Mouse (Mus musculus): ENCODE results near the gene Myb. TPM values are rescaled to one million over a fixed set of nuclear protein-coding genes. Genes with fewer than 3 reads are reported as not detected.

Myb gene
- polyA plus RNA-seq (2015; fragmentation: Nextera tagmentation; extraction: Ambion mirVana): 0.68 and 2.2 TPM in 2 replicates

GRCm38 (mm10) chr10:21160537-21161358, at the start of gene Myb:
Gene Myb (minus strand): TSS chr10:21160984.

Other genes starting within 250 kb of the Myb start
- gene Ahi1, start 208.4 kb downstream of the Myb start, polyA plus RNA-seq (2015; fragmentation: Nextera tagmentation; extraction: Ambion mirVana): 18.7 and 19.5 TPM in 2 replicates
- gene Hbs1l, start 135.0 kb upstream of the Myb start, polyA plus RNA-seq (2015; fragmentation: Nextera tagmentation; extraction: Ambion mirVana): 36.8 and 54.4 TPM in 2 replicates
- gene Aldh8a1, start 216.3 kb upstream of the Myb start, polyA plus RNA-seq (2015; fragmentation: Nextera tagmentation; extraction: Ambion mirVana): 2.8 and 4.2 TPM in 2 replicates